Comparison of ENCODE assay signal across 25 mouse cellular contexts in the genomic region with DNA sequence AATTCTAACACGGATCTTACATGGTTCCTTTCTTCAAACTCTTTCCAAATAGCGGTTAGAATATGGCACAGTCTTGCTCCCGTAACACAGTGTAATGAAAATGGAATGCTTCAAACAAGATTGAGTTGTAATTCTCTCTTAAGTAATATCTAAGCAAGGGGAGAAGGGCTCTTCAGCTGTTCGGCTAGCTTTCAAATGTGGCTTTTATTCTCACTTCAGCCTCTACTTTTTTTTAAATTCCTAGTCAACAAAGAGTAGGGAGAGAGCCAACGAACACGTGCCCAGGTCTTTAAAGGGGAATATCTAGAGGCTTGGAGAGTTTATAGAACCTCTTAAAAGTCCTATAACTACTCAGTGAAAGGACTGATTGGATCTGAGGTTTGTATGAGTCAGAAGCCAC.
"Had no signal": no experiment of that assay in that cellular context is flagged by ENCODE, and none has a peak within 500 bp of the region (broad histone marks: within the 10 kb centered on the region; RNA-seq: fewer than 3 reads in every experiment).

No protein-coding gene starts in this region.

- H3K4me3 ChIP-seq: intestine, embryonic 15.5 days; left cerebral cortex, adult 2 months; limb, embryonic 12.5 days; limb, embryonic 15.5 days; megakaryocyte, embryonic 14.5 days; midbrain, embryonic 10.5 days; neural tube, embryonic 12.5 days; neural tube, embryonic 15.5 days had no signal

- DNase-seq: kidney, adult 11 months; kidney, adult 9 months; kidney, postnatal 14 days; kidney, postnatal 4 days; layer of hippocampus, postnatal 36 days; left cerebral cortex, postnatal 4 days; liver, postnatal 0 days; midbrain, embryonic 14.5 days; right cerebral cortex, adult 18-20 months; right cerebral cortex, postnatal 14 days; right cerebral cortex, postnatal 4 days; thymus, adult 2 months; thymus, postnatal 25 days had no signal

- H3K36me3 ChIP-seq: intestine, embryonic 15.5 days; limb, embryonic 12.5 days; limb, embryonic 15.5 days; midbrain, embryonic 10.5 days; neural tube, embryonic 12.5 days; neural tube, embryonic 15.5 days had no signal

- H3K4me1 ChIP-seq: intestine, embryonic 15.5 days; limb, embryonic 12.5 days; limb, embryonic 15.5 days; megakaryocyte, embryonic 14.5 days; midbrain, embryonic 10.5 days; neural tube, embryonic 12.5 days had no signal

- H3K4me2 ChIP-seq: intestine, embryonic 15.5 days; limb, embryonic 12.5 days; limb, embryonic 15.5 days; liver, embryonic 11.5 days; neural tube, embryonic 12.5 days; neural tube, embryonic 15.5 days had no signal

- H3K9me3 ChIP-seq: intestine, embryonic 15.5 days; limb, embryonic 12.5 days; limb, embryonic 15.5 days; megakaryocyte, embryonic 14.5 days; midbrain, embryonic 10.5 days; neural tube, embryonic 12.5 days; neural tube, embryonic 15.5 days had no signal

- H3K9ac ChIP-seq: intestine, embryonic 15.5 days; limb, embryonic 12.5 days; limb, embryonic 15.5 days; liver, embryonic 14.5 days; liver, postnatal 0 days; neural tube, embryonic 12.5 days; neural tube, embryonic 15.5 days had no signal

- H3K27ac ChIP-seq: intestine, embryonic 15.5 days; left cerebral cortex, adult 2 months; limb, embryonic 12.5 days; limb, embryonic 15.5 days; liver, embryonic 14.5 days; macrophage; midbrain, embryonic 10.5 days; neural tube, embryonic 12.5 days; neural tube, embryonic 15.5 days; stomach, postnatal 0 days had no signal

- H3K27me3 ChIP-seq: intestine, embryonic 15.5 days; limb, embryonic 12.5 days; limb, embryonic 15.5 days; megakaryocyte, embryonic 14.5 days; neural tube, embryonic 12.5 days; neural tube, embryonic 15.5 days had no signal

- ATAC-seq: intestine, embryonic 15.5 days; liver, postnatal 0 days had no signal
